In the genomic region with DNA sequence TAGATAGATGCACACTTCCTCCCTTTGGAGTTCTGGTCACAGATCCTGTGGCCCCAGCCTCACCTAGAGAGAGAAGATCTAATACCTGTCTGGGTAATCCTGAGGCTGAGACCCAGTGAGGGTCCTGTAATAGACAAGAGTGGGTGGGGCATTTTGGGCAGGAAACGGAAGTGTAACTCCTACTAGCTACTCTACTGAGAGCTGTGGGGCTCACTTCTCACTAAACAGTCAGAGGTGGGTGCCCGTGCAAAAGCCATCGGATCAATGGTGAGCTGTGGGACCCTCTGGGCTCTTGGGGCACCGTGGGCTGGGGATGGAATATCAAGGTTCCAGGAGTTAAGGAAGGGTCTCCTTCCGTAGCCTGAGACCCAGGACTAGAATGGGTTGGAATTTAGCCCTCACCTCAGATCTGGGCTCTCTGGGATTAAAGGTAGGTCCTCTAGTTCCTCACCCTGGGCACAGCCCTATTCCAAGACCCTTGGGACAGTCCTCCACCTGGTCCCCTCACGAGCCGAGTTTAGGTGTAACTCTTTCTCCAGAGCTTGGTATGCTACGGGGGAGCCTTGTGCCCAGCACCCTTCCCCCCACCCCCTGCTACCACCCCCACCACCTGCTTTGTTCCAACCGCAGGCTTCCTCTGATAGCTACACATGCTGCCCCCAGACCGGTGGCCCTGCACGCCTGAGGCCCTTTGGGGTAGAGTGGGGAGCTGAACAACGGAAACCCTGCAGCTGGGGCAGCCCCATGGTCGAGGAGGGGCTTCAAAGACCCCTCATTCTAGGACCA, we compare ENCODE assay signal across 1 mouse cellular context.
TF ChIP-seq lines count a peak whose summit lies in the region.

No protein-coding gene starts in this region.

TF ChIP-seq in CH12.LX, 34 proteins besides CTCF, POLR2A, EP300 and RAD21:
- TF ChIP-seq MXI1 (IDR thresholded peaks at IDR 0.05; ENCODE audit: low read depth, low read length) (peak; percentile 75), USF2 (conservative IDR thresholded peaks at IDR 0.05; ENCODE audit: low read depth, low read length) (no peak; the same call in 1 of the 2 replicates), KAT2A (IDR thresholded peaks at IDR 0.05; ENCODE audit: insufficient replicate concordance, low read length) (0 out of 2 replicates have a peak, but pooled peaks have one; percentile 29), JUN (IDR thresholded peaks at IDR 0.05; ENCODE audit: insufficient read depth, low read depth, low read length) (no peak), TBP (conservative IDR thresholded peaks at IDR 0.05; ENCODE audit: low read depth, low read length) (peak; percentile 89), MEF2A (IDR thresholded peaks at IDR 0.05; ENCODE audit: borderline replicate concordance, low read depth, low read length) (peak; percentile 74), TCF12 (IDR thresholded peaks at IDR 0.05; ENCODE audit: low read depth, low read length) (peak; percentile 96), ETS1 (conservative IDR thresholded peaks at IDR 0.05; ENCODE audit: low read depth, low read length) (peak; percentile 72), MAX (IDR thresholded peaks at IDR 0.05; ENCODE audit: low read length) (peak; percentile 80), POLR2AphosphoS2 (IDR thresholded peaks at IDR 0.05; ENCODE audit: low read depth, low read length) (peak; percentile 95; the same call in 1 of the 2 replicates), GABPA (IDR thresholded peaks at IDR 0.05; ENCODE audit: insufficient replicate concordance, low read depth, low read length) (no peak), UBTF (IDR thresholded peaks at IDR 0.05; ENCODE audit: low read depth, low read length) (no peak), ZNF384 (IDR thresholded peaks at IDR 0.05; ENCODE audit: low read depth, low read length) (no peak), CHD2 (IDR thresholded peaks at IDR 0.05; ENCODE audit: low read length) (peak; percentile 91), SIN3A (IDR thresholded peaks at IDR 0.05; ENCODE audit: low read length) (peak; percentile 81; the same call in 1 of the 2 replicates), ZC3H11A (IDR thresholded peaks at IDR 0.05; ENCODE audit: low read depth, low read length) (no peak), PAX5 (IDR thresholded peaks at IDR 0.05; ENCODE audit: low read length) (no peak), NELFE (IDR thresholded peaks at IDR 0.05; ENCODE audit: low read depth, low read length) (peak; percentile 81), SMC3 (IDR thresholded peaks at IDR 0.05; ENCODE audit: low read depth, low read length) (no peak), RCOR1 (conservative IDR thresholded peaks at IDR 0.05; ENCODE audit: low read depth, low read length) (no peak; the same call in 1 of the 2 replicates), MYC (IDR thresholded peaks at IDR 0.05; ENCODE audit: low read depth, low read length) (peak; percentile 44; the same call in 1 of the 2 replicates), BHLHE40 (IDR thresholded peaks at IDR 0.05; ENCODE audit: low read depth, low read length) (peak; percentile 93), ZKSCAN1 (IDR thresholded peaks at IDR 0.05; ENCODE audit: borderline replicate concordance, low read depth, low read length) (no peak), MAZ (IDR thresholded peaks at IDR 0.05; ENCODE audit: low read depth, low read length) (peak; percentile 88), IRF4 (IDR thresholded peaks at IDR 0.05; ENCODE audit: low read depth, low read length) (peak; percentile 66), MAFK (IDR thresholded peaks at IDR 0.05; ENCODE audit: insufficient replicate concordance, low read length) (peak; percentile 68; the same call in 1 of the 2 replicates), CHD1 (IDR thresholded peaks at IDR 0.05; ENCODE audit: low read depth, low read length) (peak; percentile 83; the same call in 1 of the 2 replicates), NRF1 (IDR thresholded peaks at IDR 0.05; ENCODE audit: low read depth, low read length) (0 out of 2 replicates have a peak, but pooled peaks have one; percentile 38), ZMIZ1 (IDR thresholded peaks at IDR 0.05; ENCODE audit: low read depth, low read length) (peak; percentile 80), JUND (conservative IDR thresholded peaks at IDR 0.05; ENCODE audit: low read depth, low read length) (no peak), E2F4 (IDR thresholded peaks at IDR 0.05; ENCODE audit: insufficient replicate concordance, low read depth, low read length) (no peak), HCFC1 (IDR thresholded peaks at IDR 0.05; ENCODE audit: low read depth, low read length) (no peak), USF1 (IDR thresholded peaks at IDR 0.05; ENCODE audit: low read depth, low read length) (no peak), ELF1 (IDR thresholded peaks at IDR 0.05; ENCODE audit: low read depth, low read length) (peak; percentile 69)
TF ChIP-seq in CH12.LX: peak in this region for 20.
